Mouse (Mus musculus) lung, adult 2 months (tissue): ENCODE measurements around the gene Lbhd1.

Source experiments
- CTCF ChIP-seq: fragments of 200-500 bp; IDR thresholded peaks from 2 replicates; pipeline ENCODE4 v1.5.1; 2011; ENCODE audit warnings: mild to moderate bottlenecking, low read length, control low read depth; ENCODE audit not compliant: insufficient read depth
- POLR2A ChIP-seq: fragments of 200-500 bp; IDR thresholded peaks from 2 replicates; pipeline ENCODE4 v1.6.1; 2011; ENCODE audit warnings: low read depth, mild to moderate bottlenecking, control low read depth, low read length, borderline replicate concordance; ENCODE audit errors: extremely low read depth

- no peak for TF ChIP-seq CTCF
- no peak for TF ChIP-seq POLR2A
Measured at GRCm38 (mm10) chr19:8839103-8839907, 44.2 kb upstream of the Lbhd1 start, which contains the start of gene Gng3.
